Mouse (Mus musculus) embryo, embryonic 10 days (tissue): ENCODE results near the gene Ctps.

Experiments
- DNase-seq: peaks from one replicate; pipeline ENCODE4 v3.0.0-alpha.2; 2015; ENCODE audit warnings: low spot score

Gene Ctps

DNA sequence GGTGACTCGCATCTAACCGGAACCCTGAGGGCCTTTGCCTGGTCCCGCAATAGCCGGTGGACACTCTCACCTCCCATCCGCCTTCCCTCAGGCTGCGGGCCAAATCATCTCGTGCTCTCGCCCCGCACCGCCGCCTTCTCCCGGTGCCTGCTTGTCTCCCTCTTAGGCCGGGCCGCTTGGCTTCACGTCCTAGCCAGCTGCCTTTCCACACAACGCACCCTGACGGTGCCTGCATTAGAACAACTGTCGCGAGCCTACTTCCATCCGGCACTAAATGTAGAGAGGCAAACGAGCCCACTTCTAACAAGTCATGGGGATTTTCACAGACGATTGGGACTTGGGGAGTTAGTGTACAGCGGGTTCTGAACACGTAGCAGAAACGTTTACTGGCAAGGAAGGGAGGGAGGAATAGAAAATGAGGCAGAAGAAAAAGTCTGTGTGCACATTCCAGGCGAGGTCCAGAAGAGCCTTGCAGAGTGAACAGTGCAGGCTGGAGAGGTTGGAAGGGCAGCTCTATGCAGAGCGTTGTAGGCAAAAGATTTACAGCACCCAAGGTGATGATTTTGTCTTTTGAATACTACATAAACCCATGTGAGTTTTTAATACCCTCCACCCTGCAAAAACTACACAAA, 478 bp upstream of the Ctps start:
- peak; percentile 75 for DNase-seq

DNA sequence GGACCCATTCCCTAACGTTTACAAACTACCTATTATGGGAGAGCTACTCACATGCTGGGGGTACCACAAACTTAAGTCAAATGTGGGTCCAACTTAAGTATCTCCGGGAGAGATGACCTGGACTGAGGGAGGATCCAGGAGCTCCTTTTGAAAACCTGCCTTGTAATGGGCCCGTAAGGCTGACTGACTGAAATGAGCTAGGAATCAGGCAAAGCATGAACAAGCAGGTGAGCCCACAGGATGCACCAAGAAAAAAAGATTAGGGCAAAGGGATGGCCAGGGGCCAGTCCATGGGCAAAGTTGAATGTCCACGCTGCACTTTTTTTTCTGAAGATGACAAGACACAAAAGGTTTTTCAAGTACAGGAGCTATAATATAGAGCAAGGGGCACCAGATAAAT, 1.1 kb downstream of the Ctps start:
- DNase-seq = no peak

DNA sequence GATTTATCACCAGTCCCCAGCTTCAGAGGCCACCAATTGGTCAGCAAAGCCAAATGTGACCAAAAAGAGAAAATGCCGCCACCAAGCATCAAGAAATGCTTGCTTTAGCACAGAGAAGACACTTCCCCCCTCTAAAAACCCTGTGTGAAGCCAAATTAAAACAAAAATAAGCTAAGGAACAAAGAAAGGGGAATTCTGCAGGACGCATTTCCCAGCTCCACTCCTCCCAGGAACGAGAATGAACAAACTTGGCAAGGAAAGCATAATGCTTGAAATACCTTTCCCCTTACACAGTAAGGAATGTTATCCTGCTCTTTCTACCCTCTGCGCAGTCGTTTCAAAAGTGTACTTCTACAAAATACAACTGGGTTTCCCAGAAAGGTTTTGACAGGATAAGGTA, 2.1 kb downstream of the Ctps start:
- no peak for DNase-seq

DNA sequence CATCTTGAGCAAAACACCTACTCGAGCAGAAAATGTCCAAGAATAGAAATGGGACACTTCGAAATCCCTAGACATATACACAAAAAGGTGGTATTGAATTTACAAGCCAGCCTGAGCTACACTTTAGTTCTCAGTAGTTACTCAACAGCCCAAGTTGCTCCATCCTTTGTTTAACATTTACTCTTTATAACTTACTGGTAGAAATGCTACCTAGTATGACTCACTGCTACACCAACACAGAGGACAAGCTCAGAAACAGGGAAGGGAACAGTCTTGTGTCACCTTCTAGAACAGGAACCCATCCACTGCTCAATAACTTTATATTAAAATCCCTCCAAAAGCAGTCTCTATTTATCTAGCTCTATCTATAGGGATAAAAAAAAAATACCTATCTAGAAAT, 4.3 kb downstream of the Ctps start:
- DNase-seq = no peak

DNA sequence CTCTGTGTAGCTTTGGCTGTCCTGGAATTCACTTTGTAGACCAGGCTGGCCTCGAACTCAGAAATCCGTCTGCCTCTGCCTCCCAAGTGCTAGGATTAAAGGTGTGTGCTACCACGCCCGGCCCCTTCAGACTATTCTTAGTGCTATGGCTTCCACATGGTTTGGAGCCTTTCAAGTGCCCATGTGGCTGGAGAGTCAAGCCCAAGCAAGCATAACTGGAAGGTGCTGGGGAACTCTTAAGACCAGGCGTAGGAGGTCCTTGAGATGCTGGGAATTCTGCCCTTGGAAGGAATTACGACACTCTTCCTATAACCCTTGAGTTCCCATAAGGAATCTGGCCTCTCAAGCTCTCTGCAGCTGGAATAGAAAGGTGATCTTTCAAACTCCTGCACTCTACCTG, 13.5 kb downstream of the Ctps start:
- no peak for DNase-seq

DNA sequence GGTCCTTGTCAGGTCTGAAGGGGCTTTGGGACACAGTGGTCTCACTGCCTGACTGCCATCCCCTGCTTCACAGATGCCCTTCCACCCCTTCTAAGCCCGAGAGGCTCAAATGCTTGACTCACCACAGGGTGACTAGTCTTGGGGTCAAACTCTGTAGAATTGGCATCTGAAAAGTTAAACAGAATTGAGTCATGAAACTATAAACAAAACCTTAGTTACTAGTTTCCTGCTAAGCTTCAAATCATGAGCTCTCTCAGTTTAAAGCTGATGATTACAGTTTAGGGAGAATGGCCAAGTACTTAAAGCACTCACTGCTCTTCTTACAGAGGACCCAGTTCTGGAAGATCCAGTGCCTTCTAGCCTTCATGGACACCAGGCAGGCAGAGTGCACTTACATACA, 25.2 kb downstream of the Ctps start:
- DNase-seq = no peak

DNA sequence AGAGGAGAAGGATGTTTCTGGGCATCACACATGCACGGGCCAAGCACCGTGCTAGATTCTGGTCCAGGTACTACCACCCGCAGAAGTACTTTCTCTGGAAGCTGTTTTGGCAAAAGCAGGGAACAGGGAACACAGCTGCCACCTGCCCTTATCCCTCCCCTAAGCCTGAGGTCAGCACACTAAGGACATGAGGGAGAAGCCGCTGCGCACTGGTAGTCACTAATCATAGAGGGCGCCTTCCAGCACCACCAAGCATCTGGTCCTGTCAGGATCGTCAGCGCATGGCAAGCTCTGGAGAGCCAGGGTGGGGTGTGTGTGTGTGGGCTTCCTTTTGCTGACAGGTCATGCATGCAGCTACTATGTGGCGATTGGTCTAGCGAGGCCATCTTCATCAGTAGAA, 31.4 kb downstream of the Ctps start:
- no peak for DNase-seq

DNA sequence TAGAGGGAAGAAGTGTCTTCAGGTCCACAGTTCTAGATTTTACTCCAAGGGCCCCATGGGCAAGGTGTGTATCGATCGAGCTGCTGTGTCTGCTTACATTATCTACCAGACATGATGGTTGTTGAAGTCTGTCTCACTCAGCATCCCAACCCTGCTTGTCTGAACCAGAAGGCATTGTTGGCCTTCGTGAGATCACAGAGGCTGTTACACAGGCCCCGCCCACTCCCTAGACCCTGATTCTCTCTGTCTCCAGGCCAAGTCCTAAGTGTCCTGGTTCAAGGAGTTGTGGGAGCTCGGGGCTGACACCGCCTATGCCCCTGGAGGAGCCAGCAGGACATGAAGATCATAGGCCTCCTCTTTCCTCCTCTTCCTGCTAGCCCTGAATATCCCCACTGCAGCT, 38.1 kb downstream of the Ctps start, which contains the start of gene Slfnl1:
TSS of gene Slfnl1 (plus strand) at position 246 of the 400 bp plus-strand sequence.
- DNase-seq = no peak

DNA sequence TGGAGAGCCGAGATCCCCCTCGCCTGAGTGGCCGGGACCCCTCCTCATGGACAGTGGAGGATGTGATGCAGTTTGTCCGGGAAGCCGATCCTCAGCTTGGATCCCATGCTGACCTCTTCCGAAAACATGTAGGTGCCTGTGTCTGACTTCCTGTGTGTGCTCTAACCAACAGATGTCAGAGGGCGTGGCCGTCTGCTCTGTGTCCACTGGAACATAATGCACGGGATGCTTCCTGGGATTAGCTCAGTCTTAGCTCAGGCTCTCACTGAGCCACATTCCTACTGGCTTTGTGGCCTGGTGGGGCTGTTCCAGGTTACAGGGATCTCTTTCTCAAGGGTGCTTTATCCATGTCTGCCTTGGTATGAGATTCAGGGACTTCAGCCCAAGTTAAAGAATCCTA, 41.9 kb downstream of the Ctps start:
- DNase-seq = peak; percentile 14

DNA sequence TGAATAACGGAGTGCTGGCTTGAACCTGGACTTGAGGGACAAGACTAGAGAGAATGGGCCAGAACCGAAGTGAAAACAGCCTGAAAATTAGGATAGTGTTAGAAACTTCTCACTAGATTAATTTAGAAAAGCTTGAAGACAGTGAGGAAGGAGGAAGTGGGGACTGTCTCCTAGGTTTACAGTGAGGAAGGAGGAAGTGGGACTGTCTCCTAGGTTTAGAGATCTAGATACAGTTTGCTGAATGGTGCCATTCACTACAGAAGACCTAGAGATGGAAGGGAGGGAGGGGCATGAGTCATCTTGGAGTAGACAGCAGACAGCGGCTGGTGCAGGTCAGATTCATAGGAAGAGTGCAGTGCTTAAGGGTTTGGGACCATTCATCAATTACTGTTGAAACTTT, 47.0 kb downstream of the Ctps start:
- no peak for DNase-seq

DNA sequence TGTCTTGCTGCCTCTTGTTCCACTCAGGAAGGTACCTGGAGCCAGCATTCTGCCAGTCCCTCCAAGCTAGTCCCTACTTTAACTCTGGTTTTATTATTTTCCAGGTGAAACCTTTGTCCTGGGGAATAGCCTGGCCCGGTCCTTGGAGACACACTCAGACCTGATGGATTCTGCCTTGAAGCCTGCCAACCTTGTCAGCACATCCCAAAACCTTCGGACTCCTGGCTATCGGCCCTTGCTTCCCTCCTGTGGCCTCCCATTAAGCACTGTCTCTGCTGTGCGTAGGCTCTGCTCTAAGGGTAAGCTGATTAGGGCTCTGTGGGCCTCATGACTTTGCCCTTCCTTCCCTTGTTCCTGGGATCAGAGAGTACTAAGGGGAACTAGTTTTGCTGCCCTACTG, 47.7 kb downstream of the Ctps start:
- DNase-seq = no peak

DNA sequence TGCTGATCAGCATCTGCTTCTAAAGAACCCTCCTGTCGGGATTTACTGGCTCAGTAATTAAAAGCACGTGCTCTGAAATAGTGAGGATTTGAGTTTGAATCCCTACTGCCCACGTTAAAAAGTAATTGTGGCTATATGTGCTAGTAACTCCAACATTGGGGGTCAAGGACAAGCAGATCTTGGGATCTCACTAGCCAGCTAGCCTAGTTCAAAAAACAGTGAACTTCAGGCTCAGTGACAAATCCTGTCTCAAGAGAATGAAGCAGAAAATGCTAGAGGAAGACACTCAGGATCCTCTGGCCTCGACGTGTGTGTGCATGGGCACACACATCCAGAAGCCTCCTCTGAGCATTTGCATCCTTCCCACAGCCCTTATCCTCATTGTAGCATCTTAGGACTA, 48.3 kb downstream of the Ctps start:
- no peak for DNase-seq

DNA sequence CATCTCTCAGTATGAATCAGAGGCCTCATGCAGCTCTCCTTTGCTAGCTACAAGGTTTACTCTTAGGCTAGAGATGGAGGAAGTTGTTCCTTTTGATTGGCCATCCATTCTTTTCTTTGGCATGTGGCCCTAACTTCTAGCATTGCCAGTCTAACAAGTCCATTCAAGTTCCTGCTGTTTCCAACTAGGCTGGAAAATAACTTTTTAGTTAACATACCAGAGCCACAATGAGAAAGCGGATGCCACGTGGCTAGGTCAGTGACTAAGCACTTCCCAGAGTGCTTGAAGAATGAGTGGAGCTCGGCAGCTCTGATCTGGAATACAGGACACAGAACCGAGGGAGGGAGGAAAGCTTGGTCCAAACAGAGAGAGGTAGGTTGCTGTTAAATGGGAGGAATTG, 52.7 kb downstream of the Ctps start:
- DNase-seq = no peak

DNA sequence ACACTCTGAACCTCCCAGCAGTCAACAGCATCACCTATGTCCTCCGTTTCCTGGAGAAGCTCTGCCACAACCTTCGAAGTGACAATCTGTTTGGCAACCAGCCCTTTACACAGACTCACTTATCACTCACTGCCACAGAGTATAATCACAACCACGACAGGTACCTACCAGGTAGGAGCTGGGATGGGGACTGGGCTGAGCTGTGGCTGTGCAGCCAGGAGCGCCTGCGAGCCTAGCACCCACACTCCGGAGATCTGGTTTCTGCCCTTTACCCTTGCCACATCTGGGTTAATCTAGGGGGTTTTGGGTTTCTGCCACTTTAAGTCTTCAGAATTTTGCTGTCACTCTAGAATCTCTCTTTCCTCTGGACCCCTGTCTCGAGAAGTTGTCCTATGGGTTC, 53.2 kb downstream of the Ctps start:
- DNase-seq = no peak

DNA sequence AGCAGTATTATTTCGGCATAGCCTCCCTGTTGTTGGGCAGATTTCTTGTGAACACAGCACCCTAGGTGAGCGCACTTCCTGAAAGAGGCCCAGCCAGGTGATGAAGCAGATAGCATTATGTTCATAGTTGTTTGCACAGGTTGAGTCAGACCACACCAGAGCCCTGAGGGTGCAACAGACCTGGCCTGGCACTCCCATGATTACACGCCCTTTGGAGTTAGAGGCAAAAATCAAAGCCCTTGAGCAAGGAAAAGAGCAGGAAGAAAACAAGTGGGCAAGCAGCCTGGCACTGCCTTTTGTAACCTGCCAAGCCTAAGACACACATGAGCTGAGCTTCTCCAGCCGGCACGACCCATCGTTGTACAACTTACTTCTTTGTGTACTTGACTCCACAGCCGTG, 53.6 kb downstream of the Ctps start:
- DNase-seq = no peak

DNA sequence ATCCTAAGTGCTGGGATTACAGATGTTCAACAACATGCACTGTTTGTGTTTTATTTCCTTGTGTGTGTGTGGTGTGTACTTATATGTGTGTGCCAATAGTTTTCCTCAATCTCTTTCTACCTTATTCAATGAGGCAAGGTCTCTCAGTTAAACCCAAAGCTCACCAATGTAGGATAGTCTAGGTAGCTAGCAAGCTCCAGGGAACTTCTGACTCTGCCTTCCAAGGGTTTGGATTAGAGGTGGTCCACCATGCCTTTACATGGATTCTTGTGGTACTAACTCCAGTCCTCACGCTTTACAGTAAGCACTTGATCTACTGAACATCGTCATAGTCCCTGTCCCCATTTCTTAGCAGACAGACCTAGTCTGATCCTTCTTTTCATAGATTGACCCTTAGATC, 55.7 kb downstream of the Ctps start:
- DNase-seq = no peak

DNA sequence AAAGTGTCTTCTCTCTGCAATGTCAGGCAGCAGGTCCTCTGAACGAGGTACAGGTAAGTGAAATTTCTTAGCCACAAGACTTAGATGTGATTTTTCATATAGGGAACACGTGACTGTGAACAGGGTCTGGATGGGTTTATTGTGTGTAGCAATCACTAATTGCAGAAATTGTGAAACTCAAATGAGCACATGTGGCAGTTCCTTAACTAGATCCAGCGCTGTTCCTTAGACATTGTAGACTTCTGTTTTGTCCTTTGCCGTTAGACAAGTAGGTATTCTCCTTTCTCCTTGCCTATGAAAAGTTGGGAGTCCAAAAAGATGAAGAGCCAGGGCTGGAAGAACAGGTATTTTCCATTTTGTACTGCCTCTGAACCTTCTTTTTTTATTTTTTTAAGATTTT, 58.9 kb downstream of the Ctps start:
- DNase-seq = no peak

DNA sequence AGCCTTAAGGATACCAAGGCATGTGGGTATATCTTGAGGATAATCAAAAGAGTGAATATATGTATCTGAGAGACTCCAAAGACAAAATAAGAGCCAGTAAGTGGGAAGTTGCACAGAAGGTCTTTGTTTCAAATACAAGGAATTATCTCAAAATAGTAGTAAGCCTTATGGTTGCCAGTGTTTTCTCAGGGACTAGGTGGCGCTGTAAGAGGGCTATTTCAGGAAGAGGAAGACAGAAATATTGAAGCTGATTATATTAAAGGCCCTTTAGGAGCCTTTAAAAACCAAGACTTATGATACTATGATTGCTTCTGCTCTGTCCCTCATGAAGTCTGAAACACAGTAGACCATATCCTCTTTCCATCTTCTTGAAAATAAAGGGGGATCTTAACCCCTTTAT, 63.1 kb downstream of the Ctps start:
- no peak for DNase-seq
